Mouse (Mus musculus): ENCODE measurements at regions not wholly inside any gene's neighbourhood (a gene's known extent, or its start where the extent isn't known, plus 50 kb on each side); places are given as distances from the start of the nearest gene placed in this dataset.

DNA sequence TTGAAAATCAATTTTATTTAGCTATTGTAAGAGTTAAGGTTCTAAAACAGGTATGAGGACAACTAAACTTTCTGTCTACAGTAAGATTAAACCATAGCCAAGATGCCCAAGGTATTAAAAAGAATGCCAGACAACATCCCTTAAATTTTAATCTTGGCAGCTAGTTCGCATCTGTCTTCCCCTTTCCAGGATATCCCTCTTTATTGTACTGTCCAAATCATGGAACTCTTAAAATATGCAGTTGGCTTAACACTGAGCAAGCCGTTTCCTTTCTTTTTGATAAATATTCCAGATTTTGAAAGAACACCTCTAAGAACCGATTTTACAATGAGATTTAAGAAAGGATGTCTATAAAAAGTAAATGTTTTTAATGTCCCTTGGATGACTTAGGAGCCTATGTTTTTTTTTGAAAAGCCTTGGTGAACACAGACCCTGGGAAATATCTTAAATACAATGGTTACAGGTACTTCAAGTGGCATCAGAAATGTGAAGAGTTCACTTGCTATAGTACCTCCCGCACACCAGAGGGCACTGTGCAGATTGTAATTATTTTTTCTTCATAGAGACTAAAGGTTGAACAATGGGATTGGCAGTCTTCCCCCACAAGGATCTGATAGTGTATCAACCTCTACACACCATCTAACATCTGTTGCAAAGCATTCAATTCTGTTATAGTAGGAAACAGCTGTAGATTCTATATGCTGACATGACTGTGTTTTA is 237.5 kb upstream of the Gm12728 start:
- DNase-seq (ENCODE audit: low spot score in 2 of 2) = no peak

DNA sequence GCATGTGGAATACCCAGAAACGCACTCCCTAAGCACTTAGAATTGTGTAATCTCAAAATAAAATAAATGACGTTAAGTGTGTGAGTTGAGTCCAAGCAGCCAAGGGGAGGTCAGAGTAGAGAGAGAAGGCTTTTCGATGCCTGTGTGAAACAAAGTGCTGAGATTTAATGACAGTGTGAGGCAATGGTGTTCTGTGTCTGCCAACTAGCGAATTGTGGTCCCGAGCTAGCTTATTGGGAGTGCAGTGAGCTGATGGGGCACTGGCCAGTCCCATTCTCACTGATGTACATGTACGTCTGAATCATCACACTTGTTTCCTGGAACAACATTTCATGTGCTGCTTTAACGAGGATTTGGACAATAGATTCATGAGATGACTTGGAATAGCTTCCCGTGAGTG is 234.7 kb upstream of the Gm12728 start:
- DNase-seq (ENCODE audit: low spot score in 2 of 2) = no peak

DNA sequence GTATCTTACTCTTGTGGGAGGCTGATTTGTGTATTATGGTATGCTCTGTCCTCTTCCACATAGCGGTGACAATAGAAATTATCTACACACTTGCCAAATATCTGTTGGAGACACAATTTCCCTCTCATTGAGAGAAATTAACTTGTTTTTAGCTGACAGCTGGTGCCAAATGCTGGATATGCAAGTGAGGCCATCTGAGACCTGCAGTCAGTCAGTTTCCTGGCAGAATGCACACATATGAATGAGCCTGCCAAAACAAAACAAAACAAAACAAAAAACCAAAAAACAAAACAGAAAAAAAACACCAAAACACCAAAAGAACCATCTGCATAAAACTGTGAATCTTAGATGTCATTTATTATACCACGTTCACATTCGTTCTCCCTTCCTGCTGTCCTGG is 233.7 kb upstream of the Gm12728 start:
- peak; percentile 16 to 82 for DNase-seq (ENCODE audit: low spot score in 2 of 2)

DNA sequence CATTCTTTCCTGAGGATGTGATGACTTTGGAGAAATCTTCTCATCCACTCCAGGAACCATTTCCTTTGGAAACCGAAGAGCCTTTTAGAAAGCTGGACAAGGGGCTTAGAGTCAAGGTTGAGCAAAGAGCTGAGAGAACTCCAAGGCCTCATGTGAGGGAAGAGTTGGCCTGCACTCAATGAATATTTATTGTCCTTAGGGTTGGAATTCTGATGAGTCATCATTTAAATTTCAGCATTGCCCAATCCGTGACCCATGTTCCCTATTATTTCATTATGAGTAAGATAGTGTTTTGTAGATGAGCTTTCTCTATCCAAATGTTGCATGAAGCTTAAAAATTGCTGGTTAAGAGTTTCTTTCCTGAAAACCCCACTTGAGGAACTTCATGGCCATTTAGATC is 232.3 kb upstream of the Gm12728 start:
- no peak for DNase-seq (ENCODE audit: low spot score in 2 of 2)

DNA sequence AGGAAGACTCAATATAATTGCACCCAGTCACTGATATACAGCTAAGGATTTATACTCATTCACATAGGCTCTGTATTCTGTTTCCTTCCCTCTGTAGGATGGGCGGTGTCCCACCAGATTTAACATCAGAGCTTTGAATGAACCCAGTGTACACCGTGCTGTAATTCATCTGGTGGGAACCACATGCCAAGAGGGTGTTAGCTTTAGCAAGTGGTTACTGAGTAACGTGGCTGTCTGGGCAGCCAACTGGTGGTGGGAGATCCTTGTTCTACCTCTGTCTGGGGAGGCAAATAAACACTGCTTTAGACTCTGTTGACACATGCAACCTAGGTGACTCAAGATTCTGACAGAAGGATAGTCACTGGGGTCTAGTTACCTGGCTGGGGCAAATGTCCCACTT is 229.6 kb upstream of the Gm12728 start:
- DNase-seq (ENCODE audit: low spot score in 2 of 2) = no peak

DNA sequence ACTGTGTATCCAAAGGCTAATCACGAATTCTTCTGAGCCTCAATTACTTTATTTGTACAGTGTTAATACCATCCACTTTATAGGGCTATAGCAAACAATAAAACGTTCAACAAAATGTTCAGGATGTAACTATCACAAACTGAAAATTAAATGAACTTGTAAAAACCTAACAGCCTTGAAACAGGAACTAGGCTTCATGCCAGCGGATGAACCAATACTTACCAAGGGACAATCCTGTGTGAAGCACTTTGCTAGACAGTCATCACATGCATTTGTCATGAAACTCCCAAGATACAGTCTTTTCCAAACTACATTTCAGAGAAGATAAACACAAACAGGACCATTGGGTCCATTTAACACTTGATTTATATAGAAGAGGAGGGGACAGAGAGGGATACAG is 228.9 kb upstream of the Gm12728 start:
- DNase-seq (ENCODE audit: low spot score in 2 of 2) = no peak

DNA sequence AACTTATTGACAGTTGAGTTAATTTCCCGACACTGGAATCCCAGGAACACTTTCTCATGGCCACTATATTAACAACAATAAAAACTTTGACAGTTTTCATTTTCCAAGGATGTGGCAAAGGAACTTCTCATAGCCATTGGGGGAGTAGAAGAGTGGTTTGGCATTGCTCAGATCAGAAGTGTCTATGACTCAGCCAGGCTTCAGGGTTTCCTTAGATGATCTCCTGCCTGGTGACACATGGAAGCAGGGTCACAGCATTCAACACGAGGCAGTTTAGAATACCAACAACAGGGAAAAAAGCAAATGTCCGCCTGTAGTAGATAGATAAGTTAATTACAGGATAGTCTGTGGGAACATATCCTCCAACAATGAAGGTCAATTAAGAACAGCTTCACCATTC is 228.1 kb upstream of the Gm12728 start:
- DNase-seq (ENCODE audit: low spot score in 2 of 2) = no peak

DNA sequence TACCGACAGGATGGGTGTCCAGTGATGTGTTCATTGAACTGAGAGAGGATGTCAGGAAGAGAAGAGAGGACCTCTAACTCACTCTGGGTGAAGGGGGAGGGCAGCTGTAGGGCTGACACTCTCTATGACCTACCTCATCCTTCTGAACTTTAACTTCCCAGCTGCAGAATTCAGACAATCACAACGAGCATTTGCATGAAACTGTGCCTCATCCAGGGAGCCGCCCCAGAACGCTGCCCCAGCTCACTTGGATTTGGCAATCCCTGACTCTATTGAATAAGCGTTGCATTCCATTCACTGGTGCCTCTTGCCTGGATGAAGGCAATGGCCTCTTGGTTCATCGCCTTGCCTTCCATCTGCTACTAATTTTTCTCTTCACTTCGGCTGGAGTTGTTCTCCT is 223.9 kb upstream of the Gm12728 start:
- no peak for DNase-seq (ENCODE audit: low spot score in 2 of 2)

DNA sequence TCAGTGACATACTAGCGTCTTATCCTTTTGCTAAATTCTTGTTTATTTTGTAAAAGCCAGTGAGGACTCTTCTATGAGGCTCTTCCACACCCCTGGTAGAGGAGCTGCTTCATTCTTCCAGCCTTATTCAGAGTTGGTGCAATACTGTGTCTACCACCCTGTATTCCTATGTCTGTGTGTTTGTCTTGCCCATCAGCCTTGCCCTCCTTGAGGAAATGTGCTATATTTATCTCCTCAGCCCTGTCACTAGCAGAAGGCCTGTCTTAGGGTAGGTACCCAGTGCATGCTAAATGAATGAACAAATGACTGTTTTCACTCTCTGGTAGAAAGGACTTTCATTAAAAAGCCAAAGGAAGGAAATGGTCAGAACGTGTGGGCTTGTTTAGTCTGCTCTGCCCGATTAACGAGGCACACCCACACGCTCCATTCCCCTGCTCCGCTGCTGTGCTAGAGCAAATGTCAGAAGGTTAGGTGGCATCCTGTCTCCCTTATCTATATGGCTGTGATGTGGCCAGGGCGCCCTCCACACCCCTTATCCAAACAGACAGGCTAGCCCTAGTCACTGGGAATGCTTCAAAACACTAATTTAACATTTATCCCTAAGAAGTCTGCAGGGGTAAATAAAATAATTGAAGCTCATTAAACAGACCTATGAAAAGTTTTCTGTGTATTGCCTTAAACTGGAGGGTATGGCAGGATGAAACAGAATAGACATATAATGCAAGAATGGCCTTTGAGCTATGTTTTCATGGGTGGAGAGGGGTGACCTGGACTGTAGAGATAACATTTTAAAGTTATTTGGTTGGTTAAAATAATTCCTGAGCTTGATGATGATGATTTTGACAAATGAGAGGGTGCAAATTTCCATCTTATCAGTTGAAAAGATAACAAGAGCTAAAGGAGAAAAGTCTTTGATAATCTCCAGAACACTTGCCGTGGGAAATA is 222.9 kb upstream of the Gm12728 start:
- no peak for DNase-seq (ENCODE audit: low spot score in 2 of 2)

DNA sequence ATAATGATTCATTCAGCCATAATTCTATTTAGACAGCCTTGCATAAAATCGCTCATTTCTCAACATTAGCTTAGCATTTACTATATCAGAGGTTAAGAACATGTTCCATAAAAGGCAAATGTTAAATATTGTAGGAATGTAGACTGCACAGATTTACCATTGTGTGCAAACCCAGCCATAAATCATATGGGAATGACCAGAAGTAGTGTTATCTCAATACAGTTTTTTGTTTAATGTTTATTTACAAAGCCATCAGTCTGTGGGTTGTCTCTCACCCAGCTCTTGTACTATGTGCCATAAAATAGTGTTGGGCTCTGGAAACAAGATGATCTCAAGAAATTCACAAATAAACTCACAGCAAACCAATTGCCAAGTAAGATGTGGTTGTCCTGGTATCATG is 220.0 kb upstream of the Gm12728 start:
- no peak for DNase-seq (ENCODE audit: low spot score in 2 of 2)

DNA sequence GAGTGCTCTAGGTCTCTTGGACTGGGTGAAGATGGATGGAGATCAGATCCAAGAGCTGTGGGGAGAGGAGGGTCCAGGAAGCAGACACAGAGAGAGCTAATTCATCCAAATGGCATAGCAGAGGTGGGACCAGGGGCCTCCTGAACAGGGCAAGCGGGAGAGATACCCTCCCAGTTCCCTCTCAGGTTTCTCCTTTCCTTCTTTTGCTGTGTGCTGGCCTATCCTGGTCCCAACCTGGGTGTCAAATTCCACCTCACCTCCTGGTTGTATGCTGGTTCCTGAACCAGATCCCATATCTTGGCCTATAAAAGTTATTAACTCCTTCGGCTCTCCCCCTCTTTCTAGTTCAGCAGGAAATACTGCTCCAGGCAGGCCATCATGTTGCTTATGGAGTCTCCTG is 214.1 kb upstream of the Gm12728 start:
- no peak for DNase-seq (ENCODE audit: low spot score in 2 of 2)

DNA sequence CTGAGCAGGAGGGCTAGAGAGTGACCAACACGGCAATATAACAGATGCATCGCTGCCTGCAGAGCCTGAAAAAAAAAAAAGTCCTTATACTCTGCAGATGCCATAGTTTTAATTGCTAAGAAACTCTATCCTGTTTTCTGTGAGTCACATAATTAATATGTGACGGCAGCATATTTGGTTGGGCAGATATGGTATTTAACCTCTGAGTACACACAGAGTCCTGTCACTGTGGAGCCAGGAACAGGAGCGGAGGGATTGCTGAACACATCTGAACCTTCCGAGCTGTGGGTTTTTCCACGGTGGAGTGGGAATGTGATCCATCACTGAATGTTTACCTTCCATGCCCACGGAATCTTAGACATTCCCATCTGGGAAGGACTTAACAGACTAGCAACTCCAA is 208.7 kb upstream of the Gm12728 start:
- no peak for DNase-seq (ENCODE audit: low spot score in 2 of 2)

DNA sequence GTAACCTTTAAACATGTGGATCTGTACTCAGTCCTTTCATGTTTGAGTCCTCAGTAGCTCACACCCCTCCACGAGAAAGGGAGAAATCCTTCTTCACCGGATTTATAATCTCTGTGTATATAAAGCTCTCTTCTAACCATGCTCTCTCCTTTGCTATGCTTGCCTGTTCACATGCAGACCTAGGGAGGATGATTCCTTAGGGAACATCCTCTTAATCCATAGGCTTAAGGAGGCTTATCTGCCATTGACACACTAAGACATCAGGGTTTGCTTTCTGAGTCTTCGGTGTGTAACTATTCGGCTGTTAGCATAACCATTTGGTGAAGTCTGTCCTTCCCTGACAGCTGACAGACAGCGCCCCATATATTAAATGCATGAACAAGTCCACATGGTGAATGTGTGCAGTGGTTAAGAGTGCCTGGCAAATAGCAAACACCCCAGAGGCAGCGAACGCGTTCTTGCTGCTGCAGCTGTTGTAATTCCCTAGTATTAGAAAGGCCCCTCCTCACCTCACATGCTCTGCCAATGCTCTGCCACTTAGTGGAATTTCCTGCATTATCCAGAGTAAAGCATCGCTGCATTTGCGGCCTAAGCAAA is 205.2 kb upstream of the Gm12728 start:
- DNase-seq (ENCODE audit: low spot score in 2 of 2) = no peak

DNA sequence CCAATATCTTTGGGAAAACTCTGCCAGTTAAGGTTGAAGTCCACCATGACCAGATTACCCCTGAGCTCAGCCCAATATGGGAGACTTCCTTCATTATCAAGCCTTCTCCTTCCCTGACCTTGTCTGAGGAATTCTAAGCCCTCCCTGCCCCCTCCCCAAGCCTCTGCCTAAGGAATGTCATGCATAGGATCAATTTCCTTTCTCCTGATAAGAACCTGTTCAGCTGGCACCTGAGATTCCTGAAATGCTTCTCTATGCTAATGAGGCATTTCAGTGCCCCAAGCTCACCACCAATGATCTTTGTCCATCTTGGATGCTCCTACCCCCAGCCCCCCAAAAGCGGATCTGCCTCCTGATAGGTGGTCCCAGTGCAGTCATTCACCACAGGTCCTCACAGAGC is 186.0 kb upstream of the Gm12728 start:
- DNase-seq (ENCODE audit: low spot score in 2 of 2) = no peak

DNA sequence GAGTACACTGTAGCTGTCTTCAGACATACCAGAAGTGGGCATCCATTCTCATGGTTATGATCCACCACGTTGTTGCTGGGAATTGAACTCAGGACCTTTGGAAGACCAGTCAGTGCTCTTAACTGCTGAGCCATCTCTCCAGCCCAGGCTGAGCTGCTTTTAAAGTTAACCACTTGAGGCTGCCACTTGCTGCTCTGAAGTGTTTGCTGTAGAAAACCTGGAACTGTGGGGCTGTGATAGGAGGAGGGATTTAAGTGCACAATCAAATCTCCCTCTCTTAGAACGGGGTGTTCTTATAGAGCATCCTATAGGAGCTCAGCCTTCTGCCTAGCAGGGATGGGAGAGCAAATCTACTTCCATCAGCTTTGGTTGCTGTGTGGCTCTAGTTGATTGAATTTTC is 185.1 kb upstream of the Gm12728 start:
- no peak for DNase-seq (ENCODE audit: low spot score in 2 of 2)

DNA sequence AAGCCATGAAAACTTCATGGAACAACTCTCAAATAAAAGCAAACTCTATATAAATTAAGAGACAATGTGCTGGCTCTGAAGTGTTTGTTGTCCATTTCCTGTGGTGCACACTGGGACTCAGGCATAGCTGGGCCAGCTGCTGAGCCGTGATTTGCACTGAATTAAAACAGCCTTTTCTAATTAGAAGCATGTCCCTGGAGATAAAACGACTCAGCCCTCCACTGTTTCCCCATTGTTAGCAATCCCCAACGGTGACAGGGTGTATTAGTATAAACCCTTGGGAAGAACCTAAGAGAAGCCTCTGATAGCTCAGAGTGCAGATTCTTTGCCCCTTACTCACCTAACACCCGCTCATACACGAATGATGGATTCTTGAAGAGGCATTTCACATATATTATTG is 182.9 kb upstream of the Gm12728 start:
- DNase-seq (ENCODE audit: low spot score in 2 of 2) = no peak

DNA sequence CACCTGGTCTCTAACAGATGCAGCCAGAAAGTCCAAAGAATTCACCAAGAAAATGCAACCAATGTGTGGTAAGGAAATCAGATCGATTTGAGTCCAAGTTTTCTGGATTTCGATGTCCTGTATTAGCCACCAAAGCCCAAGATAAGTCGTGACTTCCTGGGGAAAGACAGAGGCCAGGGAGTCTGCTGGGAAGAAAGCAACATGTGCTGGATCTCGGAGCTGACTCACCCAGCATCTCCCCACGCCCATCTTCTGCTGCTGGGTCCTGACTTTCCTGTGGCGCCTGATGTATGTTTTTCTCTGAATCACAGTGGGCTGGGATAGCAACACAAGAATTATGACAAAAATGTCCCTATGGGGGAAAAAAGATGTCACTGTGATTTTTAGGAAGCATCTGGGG is 178.8 kb upstream of the Gm12728 start:
- no peak for DNase-seq (ENCODE audit: low spot score in 2 of 2)

DNA sequence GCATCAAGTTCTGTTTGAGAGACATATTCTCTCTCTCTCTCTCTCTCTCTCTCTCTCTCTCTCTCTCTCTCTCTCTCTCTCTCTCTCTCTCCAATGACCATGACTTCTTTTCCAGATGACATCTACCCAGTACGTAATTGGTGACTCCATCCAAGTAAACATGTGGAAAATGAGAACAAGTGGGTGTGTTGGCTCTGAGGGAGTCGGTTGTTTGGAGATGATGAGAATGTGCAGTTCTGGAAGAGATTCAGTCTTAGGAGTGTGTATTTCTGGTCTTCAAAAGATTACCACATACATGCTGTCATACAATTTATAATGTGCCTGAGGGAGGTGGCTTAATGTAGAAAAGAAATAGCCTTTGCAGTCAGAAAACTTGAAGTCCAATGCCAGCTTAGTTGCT is 175.3 kb upstream of the Gm12728 start:
- DNase-seq (ENCODE audit: low spot score in 2 of 2) = no peak

DNA sequence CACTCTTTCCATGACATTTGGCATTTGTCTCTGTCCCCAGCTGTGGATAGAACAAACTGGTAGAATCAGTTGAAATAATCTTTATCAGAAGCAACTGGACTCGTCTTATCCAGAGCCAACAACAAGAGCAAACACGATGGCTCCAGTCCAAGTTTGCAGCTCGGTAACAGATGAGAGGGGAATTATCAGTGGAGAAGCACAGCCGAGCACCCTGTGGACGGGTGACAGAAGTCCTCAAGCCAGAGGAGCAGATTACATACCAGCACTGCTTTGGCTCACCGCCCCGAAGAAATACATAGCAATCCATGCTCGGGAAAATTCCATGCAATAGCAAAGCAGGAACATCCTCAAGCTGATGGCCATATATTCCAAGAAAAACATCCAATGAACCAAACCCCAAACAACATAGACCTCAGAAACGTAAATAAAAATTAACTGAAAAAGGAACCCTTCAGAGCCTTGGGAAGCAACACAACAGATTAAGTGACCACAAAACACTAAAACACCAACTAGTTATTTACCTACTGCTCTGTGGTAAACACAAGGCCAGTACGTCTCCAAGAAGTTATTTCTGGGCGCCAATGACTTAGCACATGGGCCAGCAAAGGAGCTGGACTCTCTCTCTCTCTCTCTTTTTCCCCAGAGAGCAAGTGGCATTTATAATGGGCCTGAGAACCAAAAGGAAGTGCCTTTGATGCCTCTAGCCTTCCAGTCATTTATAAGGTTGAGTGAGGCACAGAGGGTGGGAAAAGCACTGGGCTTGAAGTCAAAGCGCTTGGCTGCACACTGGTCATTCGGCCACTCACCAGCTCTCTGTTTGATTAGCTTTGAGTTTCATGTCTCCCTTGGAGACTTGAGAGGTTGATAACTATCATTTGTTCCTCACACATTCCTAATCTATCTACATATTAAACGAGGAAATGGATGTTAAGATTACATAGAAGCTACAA is 163.0 kb upstream of the Gm12728 start:
- DNase-seq (ENCODE audit: low spot score in 2 of 2) = peak in 1 of 2 experiments; percentile 39

DNA sequence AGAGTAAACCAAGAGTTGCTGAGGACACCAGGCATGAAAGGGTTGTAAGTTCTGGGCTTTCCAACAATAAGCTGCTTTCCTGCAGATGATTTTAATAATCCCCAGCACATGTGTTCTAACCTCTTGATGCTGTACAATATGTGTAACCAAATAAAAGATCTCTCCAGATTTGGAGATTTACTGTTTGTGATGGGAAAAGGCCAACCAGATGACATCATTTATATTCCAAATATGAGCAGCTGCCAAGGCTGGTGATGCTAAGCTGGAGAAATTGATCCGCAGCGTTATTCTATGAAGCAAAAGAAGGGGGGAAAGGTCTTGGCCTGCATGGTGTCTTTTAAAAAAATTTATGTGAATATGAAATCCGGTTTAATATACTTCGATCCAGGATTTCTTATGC is 160.1 kb upstream of the Gm12728 start:
- no peak for DNase-seq (ENCODE audit: low spot score in 2 of 2)

All from layer of hippocampus, postnatal 14 days (tissue).